Mouse (Mus musculus): ENCODE results near the gene Stat3. TPM values are rescaled to one million over a fixed set of nuclear protein-coding genes. Genes with fewer than 3 reads are reported as not detected.

The Stat3 gene
- polyA plus RNA-seq, 1 experiment = 0.96 TPM

GRCm38 (mm10) chr11:100920887-100921624 lies 18.3 kb downstream of the Stat3 start:
- H3K27me3 ChIP-seq (ENCODE audit: control insufficient read depth) = no peaks in the 10 kb centered on the region
- H3K4me3 ChIP-seq (replicated peaks) = no peak overlapping the region
- TF ChIP-seq GATA1 (IDR thresholded peaks at IDR 0.05; ENCODE audit: low read length) = no peak
- TF ChIP-seq TAL1 (IDR thresholded peaks at IDR 0.05; ENCODE audit: low read length) = no peak
- H3K36me3 ChIP-seq (ENCODE audit: control insufficient read depth) = peaks cover 55% of the 10 kb centered on the region
- H3K9me3 ChIP-seq (ENCODE audit: control insufficient read depth, low read length) = no peaks in the 10 kb centered on the region
- peaks cover 64% of the 10 kb centered on the region for H3K4me1 ChIP-seq (ENCODE audit: control insufficient read depth)

- Histone ChIP-seq H3K4me1 (ENCODE audit: control insufficient read depth) (peaks cover 45% of the 10 kb centered on the region), H3K9me3 (ENCODE audit: control insufficient read depth, low read length) (peaks cover 7% of the 10 kb centered on the region), H3K4me3 (replicated peaks) (no peak overlapping the region), H3K36me3 (ENCODE audit: control insufficient read depth) (peaks cover 60% of the 10 kb centered on the region), H3K27me3 (ENCODE audit: control insufficient read depth) (no peaks in the 10 kb centered on the region)
- TF ChIP-seq GATA1 (IDR thresholded peaks at IDR 0.05; ENCODE audit: low read length) (no peak), TAL1 (IDR thresholded peaks at IDR 0.05; ENCODE audit: low read length) (no peak)
Observed at GRCm38 (mm10) chr11:100918007-100918406, 21.3 kb downstream of the Stat3 start.

- Histone ChIP-seq H3K4me3 (replicated peaks) (no peak overlapping the region), H3K27me3 (ENCODE audit: control insufficient read depth) (no peaks in the 10 kb centered on the region), H3K9me3 (ENCODE audit: control insufficient read depth, low read length) (peaks cover 7% of the 10 kb centered on the region), H3K36me3 (ENCODE audit: control insufficient read depth) (peaks cover 52% of the 10 kb centered on the region), H3K4me1 (ENCODE audit: control insufficient read depth) (peaks cover 32% of the 10 kb centered on the region)
- TF ChIP-seq TAL1 (IDR thresholded peaks at IDR 0.05; ENCODE audit: low read length) (no peak), GATA1 (IDR thresholded peaks at IDR 0.05; ENCODE audit: low read length) (no peak)
Observed at GRCm38 (mm10) chr11:100916432-100916971, 22.8 kb downstream of the Stat3 start.

GRCm38 (mm10) chr11:100915063-100915462 lies 24.3 kb downstream of the Stat3 start:
- TF ChIP-seq GATA1 (IDR thresholded peaks at IDR 0.05; ENCODE audit: low read length) (no peak), TAL1 (IDR thresholded peaks at IDR 0.05; ENCODE audit: low read length) (no peak)
- Histone ChIP-seq H3K36me3 (ENCODE audit: control insufficient read depth) (peaks cover 63% of the 10 kb centered on the region), H3K4me3 (replicated peaks) (no peak overlapping the region), H3K27me3 (ENCODE audit: control insufficient read depth) (no peaks in the 10 kb centered on the region), H3K4me1 (ENCODE audit: control insufficient read depth) (peaks cover 18% of the 10 kb centered on the region), H3K9me3 (ENCODE audit: control insufficient read depth, low read length) (peaks cover 7% of the 10 kb centered on the region)

- Histone ChIP-seq H3K9me3 (ENCODE audit: control insufficient read depth, low read length) (peaks cover 7% of the 10 kb centered on the region), H3K4me1 (ENCODE audit: control insufficient read depth) (peaks cover 13% of the 10 kb centered on the region; the same call in 1 of the 2 replicates), H3K27me3 (ENCODE audit: control insufficient read depth) (no peaks in the 10 kb centered on the region), H3K36me3 (ENCODE audit: control insufficient read depth) (peaks cover 68% of the 10 kb centered on the region), H3K4me3 (replicated peaks) (no peak overlapping the region)
- TF ChIP-seq TAL1 (IDR thresholded peaks at IDR 0.05; ENCODE audit: low read length) (no peak), GATA1 (IDR thresholded peaks at IDR 0.05; ENCODE audit: low read length) (no peak)
Observed at GRCm38 (mm10) chr11:100914415-100914814, 24.9 kb downstream of the Stat3 start.

- Histone ChIP-seq H3K9me3 (ENCODE audit: control insufficient read depth, low read length) (peaks cover 7% of the 10 kb centered on the region), H3K36me3 (ENCODE audit: control insufficient read depth) (peaks cover 68% of the 10 kb centered on the region)
Observed at GRCm38 (mm10) chr11:100912401-100913155, 26.8 kb downstream of the Stat3 start.

GRCm38 (mm10) chr11:100908567-100908966 lies 30.8 kb downstream of the Stat3 start:
- H3K9me3 ChIP-seq (ENCODE audit: control insufficient read depth, low read length) = no peaks in the 10 kb centered on the region
- no peak overlapping the region for H3K4me3 ChIP-seq (replicated peaks)
- H3K36me3 ChIP-seq (ENCODE audit: control insufficient read depth) = peaks cover 73% of the 10 kb centered on the region
- TF ChIP-seq GATA1 (IDR thresholded peaks at IDR 0.05; ENCODE audit: low read length) = no peak
- no peak for TF ChIP-seq TAL1 (IDR thresholded peaks at IDR 0.05; ENCODE audit: low read length)
- no peaks in the 10 kb centered on the region for H3K27me3 ChIP-seq (ENCODE audit: control insufficient read depth)
- peaks cover 22% of the 10 kb centered on the region for H3K4me1 ChIP-seq (ENCODE audit: control insufficient read depth)

More at GRCm38 (mm10) chr11:100912401-100913155, 26.8 kb downstream of the Stat3 start:
- H3K4me3 ChIP-seq (replicated peaks) = no peak overlapping the region
- H3K4me1 ChIP-seq (ENCODE audit: control insufficient read depth) = peaks cover 9% of the 10 kb centered on the region; the same call in 1 of the 2 replicates
- no peaks in the 10 kb centered on the region for H3K27me3 ChIP-seq (ENCODE audit: control insufficient read depth)
- TF ChIP-seq GATA1 (IDR thresholded peaks at IDR 0.05; ENCODE audit: low read length) = no peak
- TF ChIP-seq TAL1 (IDR thresholded peaks at IDR 0.05; ENCODE audit: low read length) = no peak

GRCm38 (mm10) chr11:100908112-100908511 lies 31.2 kb downstream of the Stat3 start:
- Histone ChIP-seq H3K36me3 (ENCODE audit: control insufficient read depth) (peaks cover 77% of the 10 kb centered on the region), H3K27me3 (ENCODE audit: control insufficient read depth) (no peaks in the 10 kb centered on the region), H3K4me3 (replicated peaks) (no peak overlapping the region), H3K9me3 (ENCODE audit: control insufficient read depth, low read length) (no peaks in the 10 kb centered on the region), H3K4me1 (ENCODE audit: control insufficient read depth) (peaks cover 20% of the 10 kb centered on the region)
- TF ChIP-seq TAL1 (IDR thresholded peaks at IDR 0.05; ENCODE audit: low read length) = no peak
- TF ChIP-seq GATA1 (IDR thresholded peaks at IDR 0.05; ENCODE audit: low read length) = no peak

GRCm38 (mm10) chr11:100906885-100907284 lies 32.5 kb downstream of the Stat3 start:
- H3K4me1 ChIP-seq (ENCODE audit: control insufficient read depth) = peaks cover 18% of the 10 kb centered on the region
- no peak for TF ChIP-seq TAL1 (IDR thresholded peaks at IDR 0.05; ENCODE audit: low read length)
- TF ChIP-seq GATA1 (IDR thresholded peaks at IDR 0.05; ENCODE audit: low read length) = no peak
- no peaks in the 10 kb centered on the region for H3K27me3 ChIP-seq (ENCODE audit: control insufficient read depth)
- H3K4me3 ChIP-seq (replicated peaks) = no peak overlapping the region
- peaks cover 84% of the 10 kb centered on the region for H3K36me3 ChIP-seq (ENCODE audit: control insufficient read depth)
- no peaks in the 10 kb centered on the region for H3K9me3 ChIP-seq (ENCODE audit: control insufficient read depth, low read length)

Data from erythroblast, embryonic 14.5 days (primary cell).